Mouse (Mus musculus): ENCODE measurements around the gene Pinlyp.
"Not testable (repeated sequence)": the region's sequence is repeated elsewhere in the genome, so short reads cannot be mapped to it uniquely, and the experiment has no call there.

Gene Pinlyp

DNA sequence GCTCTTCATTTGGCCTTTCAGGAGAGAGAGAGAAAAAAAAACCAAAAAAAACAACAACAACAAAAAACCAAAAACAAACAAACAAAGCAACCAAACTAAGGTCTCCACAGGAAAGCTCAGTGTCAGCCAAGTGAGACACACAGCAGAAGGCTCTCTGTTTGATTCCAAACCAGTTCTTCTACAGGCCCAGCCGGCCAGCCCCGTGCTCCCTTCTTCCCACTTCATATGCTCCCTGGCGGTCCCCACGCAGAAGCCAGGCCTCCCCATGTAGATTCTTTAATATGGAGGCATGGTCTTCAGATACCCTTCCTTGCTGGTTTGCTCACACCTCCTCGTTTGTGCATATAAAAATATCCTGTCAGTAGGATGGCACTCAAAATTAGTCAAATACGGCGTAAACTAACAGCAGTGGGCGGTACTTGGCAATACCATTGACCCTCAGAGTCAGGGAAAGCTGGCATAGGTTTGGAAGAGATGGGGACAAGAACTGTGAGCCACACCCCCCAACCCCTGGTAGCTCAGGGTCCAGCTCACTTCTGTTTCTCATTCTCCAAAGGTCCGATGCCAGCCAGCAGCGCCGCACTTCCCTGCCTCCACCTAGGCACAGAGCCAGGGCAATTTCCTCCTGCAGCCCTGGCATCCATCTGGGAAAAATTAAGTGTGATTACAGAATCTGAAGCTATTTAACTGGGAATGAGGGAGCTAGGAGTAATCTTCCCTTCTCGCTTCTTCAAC, 20.1 kb downstream of the Pinlyp start:
- DNase-seq (ENCODE audit: low spot score in 2 of 2): no peak

DNA sequence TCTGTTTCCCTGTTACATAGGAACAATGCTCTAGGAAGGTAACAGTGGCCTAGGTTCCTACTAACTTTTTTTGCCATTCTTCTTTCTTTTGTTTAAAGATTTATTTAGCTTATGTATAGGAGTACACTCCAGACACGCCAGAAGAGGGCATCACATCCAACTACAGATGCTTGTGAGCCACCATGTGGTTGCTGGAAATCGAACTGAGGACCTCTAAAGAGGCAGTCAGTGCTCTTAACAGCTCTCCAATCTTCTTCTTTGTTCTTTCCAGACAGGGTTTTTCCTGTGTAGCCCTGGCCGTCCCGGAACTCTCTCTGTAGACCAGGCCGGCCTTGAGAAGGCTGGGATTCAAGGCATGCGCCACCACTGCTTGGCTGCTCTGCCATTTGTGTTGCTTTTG, 20.9 kb downstream of the Pinlyp start:
- DNase-seq (ENCODE audit: low spot score in 2 of 2): no peak

DNA sequence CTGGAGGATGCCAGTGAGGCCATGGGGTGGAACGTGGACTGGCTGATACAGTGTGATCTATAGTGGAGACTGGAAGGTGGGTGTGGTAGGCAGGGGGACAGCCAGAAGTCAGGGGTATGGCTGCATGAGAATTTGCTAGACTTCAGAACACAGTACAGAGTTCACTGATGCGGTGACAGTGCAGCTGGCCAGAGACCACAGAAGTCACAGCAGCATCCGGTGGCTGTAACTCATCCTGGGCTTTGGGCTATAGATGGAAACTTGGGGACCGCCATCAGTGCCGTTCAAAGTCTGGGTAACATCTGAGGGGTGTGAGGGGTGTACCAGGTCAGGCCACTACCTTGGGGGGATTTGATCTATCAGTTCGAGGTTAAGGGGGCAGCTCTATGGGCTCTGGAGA, 22.2 kb downstream of the Pinlyp start:
- no peak for DNase-seq (ENCODE audit: low spot score in 2 of 2)

DNA sequence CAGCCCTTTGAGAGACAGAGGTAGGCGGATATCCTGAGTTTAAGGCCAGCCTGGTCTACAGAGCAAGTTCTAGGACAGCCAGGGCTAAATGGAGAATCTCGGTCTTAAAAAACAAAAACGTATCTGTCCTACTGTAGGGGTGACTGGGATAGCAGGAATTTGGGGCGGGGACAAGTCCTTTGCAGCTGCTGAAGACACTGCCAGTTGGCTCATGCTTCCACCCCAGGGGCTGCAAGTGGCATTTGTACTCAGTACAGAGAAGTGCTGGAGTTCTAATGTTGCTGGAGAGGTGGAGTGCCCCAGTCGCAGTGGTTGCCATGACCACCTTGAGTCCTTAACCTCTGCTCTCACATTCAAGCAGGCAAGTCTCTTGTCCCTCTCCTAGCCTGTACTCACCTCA, 23.1 kb downstream of the Pinlyp start:
- DNase-seq (ENCODE audit: low spot score in 2 of 2): no peak

DNA sequence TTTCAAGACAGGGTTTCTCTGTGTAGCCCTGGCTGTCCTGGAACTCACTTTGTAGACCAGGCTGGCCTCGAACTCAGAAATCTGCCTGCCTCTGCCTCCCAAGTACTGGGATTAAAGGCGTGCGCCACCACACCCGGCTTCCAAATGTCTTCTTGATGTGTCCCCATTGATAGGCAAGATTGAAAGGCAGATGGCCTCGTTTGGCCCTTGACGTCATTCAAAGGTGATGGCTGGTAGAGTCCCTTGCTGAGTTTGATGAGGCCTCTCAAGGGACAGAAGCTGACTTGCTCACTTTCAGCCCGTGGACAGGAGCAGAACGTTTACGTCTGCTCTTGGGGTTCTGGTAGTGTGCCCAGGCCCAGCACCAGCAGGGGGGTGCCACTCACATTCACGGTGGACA, 25.9 kb downstream of the Pinlyp start:
- DNase-seq (ENCODE audit: low spot score in 2 of 2): not testable (repeated sequence)

DNA sequence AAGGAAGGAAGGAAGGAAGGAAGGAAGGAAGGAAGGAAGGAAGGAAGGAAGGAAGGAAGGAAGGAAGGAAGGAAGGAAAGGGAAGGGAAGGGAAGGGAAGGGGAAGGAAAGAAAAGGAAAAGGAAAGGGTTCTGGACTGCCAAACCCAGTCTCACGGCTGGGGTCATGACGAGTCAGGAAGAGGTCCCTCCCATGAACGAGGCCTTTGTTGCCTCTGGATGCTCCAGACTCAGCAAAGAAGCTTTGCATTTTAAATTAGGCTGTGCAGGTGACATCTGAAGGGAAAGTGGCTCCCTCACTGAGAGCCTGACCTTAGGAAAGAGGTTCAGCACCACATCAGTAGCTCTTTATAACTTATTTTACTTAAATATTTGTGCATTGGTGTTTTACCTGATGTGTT, 26.8 kb downstream of the Pinlyp start:
- no peak for DNase-seq (ENCODE audit: low spot score in 2 of 2)

DNA sequence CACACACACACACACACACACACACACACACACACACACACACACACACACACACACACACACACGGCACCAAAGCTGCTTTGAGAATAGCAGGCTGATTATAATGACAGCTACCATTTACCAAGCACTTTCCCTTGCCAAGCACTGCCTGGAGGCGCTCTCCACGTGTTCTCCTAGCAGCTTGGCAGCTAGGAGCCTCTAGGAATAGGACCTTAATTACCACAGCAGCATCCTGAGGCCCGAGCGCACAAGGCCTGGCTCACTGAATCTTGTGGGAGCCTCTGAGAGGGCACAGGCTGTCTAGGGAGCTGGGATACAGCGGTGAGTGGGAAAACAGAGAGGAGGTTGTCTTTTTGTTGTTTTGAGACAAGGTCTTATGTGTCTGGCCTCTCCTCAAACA, 28.3 kb downstream of the Pinlyp start:
- DNase-seq (ENCODE audit: low spot score in 2 of 2): peak in 1 of 2 experiments; percentile 38

DNA sequence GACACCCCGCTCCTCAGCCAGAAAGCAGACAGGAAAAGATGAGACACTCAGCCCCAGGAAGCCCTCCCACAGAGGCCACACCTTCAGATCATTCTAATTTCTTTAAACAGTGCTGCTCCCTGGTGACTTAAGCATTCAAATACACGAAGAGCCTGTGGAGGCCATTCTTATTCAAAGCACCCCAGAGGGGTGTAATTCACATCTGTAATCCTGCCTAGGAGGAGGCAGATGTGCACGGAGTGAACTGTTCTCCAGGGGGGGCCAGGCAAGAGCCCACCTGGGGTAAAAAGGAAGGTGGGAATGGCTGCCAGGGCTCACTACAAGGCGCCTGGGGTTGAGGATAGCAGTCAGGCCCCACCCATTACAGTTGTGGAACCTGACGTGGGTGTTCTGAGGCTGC, 28.8 kb downstream of the Pinlyp start:
- no peak for DNase-seq (ENCODE audit: low spot score in 2 of 2)

DNA sequence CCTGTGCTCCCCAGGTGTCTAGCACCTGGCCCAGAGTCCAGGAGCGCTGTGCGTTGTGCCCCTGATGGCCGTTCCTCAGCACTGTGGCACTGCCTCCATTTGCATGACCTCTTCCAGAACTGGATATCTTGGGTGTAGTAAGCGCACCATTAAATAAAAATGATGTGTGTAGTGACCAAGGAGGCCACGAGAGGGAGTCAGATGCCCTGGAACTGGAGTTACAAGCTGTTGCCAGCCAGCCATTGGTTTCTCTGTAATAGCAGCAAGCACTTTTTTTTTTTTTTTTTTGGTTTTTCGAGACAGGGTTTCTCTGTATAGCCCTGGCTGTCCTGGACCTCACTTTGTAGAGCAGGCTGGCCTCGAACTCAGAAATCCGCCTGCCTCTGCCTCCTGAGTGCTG, 29.6 kb downstream of the Pinlyp start:
- not testable (repeated sequence) for DNase-seq (ENCODE audit: low spot score in 2 of 2)

DNA sequence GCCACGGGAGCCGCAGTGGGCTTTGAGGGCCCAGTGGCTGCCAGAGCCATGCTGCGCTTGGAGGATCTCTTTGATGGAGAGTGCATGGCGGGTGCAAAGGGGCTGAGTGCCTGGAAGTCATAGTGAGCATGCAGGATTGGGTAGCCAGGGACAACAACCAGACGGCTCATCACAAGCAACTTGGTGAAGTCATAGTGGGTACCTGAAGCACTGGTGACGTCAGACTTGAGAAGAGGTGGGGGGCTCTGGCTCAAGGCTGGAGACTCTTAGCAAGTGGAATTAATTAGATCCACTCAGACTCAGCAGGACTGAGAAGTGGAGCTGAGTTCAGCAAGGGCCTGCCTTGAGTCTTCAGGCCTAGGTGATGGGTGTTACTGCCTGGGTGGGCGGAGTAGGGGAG, 33.6 kb downstream of the Pinlyp start, which contains the start of gene AC161166.1:
Gene AC161166.1, minus strand, starts transcription at position 101 of the 400 bp plus-strand sequence.
- DNase-seq (ENCODE audit: low spot score in 2 of 2): no peak

DNA sequence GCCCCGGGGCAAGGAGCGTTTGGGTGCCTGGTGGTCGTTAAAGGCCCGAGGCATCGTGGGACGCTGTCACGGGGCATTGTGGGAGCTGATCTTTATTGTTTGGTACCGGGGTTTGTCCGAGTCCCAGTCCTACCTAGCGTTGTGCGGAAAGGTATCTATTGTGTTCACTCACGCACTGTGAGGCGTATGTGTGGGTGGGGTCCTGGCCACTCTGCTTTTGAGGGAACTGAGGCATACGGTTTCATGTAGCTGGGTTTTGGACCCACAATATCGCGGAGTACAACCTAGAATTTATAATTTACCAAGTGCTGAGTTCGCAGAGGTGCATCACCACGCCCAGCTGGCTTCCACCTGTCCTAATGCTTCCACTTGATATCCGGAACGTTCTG, 38.2 kb downstream of the Pinlyp start:
- DNase-seq (ENCODE audit: low spot score in 2 of 2): no peak

DNA sequence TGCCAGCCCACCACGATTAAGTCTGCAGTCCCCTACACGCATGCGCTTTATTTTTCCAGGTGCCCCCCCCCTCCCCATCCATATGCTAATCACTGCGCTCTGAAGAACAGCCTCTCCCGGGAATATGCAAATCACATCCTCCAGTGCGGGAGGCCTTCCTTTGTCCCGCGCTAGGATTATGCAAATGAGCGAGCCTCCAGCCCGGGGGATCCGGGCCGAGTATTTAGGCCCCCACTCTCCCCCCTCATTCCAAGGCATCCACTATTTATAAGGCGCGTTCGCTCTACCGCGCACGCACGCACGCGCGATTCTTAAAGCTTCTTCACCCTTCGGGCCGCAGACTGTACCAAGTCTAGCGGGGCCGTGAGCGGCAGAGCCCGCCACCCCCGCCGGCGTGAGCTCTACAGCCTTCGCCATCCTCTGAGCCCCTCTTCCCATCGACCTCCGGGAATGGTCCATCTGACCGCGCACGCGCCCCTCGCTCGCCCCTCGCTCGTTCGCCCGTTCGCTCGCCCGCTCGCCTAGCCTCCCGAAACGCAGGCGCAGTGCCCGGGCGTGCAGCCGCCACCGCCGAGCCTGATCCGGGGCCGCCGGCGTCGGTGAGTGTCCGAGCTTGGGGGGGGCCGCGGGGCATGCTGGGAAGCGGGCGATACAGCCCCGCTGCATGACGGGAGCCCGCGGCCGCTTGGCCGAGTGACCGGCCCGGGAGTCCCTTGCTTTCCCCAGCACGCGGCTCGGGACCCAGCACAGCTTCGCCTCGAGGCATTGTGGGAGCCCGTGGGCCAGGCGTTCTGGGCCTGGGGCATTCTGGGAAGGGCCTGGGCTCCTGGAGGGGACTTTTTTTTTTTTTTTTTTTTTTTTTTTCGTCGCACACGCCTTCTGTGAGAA, 38.8 kb downstream of the Pinlyp start, which contains the start of gene Zfp428:
Gene Zfp428, plus strand, starts transcription at position 169 of the 888 bp plus-strand sequence.
- DNase-seq (ENCODE audit: low spot score in 2 of 2): peak; percentile 85

DNA sequence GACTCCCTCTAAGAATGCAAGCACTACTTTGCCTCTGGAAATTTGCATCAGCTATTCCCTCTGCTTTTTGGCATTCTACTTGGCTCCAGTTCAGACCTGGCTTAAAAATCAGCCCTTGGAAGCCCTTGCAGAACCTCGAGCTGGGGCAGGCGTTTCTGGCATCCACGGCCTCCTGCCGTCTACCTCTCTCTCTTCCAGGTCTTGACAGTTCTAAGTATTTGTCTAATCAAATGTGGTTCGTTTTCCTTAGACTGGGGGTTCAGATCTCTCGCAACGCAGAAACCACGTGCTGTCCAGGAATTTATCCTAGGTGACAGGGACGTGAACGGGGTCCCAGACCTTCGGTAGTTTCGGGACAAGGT, 39.5 kb downstream of the Pinlyp start:
- DNase-seq (ENCODE audit: low spot score in 2 of 2): peak; percentile 51 to 64

DNA sequence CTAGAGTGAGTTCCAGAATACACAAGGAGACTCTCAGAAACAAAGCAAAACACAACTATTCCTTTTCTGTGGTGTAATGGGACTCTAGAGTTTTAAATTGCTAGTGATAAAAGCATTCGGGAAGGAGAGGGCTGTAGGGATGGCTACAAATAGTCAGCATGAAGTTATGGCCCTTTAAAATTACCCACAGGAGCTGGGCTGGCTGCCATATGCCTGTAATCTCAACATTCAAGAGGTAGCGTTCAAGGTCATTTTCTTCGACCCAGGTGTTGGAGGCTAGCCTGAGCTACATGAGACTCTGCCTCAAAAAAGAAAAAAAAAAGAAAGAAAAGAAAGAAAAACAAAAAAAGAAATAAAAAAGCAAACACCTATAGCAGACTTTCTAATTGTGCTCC, 39.9 kb downstream of the Pinlyp start:
- DNase-seq (ENCODE audit: low spot score in 2 of 2): peak; percentile 19 to 35

DNA sequence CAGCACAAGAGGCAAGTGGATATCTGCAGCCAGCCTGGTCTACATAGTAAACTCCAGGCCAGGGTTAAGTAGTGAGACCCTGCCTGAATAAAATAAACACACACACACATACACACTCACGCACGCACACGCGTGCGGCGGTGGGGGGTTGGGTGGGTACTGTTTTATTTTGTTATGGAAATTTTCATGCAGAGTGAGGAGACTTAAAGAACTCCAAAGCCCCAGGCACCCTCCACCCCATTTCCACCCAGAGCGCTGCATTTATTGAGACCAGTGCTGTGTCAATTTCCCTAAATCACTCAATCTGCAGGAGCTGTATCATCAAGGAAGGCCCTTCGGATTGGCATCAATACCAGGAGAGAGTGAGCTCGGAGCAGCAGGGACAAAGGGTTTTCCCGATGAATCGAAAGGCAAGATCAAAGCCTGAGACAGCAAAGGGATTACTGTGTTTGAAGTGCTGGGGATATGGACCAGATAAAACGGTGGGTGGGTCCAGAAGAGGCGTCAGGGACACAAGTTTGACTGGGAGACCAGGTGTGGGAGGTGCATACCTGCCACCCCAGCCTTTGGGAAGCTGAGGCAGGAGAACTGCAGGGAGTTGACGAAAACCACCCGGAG, 40.4 kb downstream of the Pinlyp start:
- no peak for DNase-seq (ENCODE audit: low spot score in 2 of 2)

DNA sequence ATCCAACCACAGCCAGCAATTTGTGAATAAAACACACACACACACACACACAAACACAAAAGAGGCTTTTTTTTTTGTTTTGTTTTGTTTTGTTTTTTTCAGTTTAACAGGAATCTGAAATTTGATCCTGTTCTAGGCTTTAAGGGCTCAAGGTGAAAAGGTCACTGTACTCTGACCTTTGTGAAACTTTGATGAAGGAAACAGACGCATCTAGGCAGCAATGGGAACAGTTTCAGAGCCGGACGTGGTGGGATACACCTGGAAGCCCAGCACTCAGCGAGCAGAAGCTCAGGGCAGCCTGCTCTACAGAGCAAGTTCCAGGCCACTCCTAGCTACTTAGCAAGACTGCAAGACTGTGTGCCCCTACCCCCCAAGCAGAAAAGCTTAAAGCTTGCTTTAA, 41.0 kb downstream of the Pinlyp start:
- no peak for DNase-seq (ENCODE audit: low spot score in 2 of 2)

DNA sequence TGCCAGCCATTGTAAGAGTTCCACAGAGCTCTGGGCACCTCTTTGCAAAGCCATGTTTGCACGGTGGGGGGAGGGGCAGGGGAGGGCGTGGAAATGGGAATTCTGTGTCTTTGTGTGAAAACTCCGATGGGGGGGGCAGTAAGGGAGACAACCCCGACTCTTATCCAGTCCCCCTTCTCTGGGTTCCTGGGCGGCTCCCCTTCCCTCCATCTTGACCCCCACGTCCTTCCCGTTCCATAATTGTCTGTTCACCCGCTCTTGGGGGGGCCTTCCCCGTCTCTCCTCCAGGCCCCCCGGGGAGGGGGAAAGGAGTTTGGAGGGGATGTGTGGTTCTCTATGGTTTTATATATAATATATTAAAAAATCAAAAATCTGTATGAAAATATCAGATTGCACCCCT, 41.9 kb downstream of the Pinlyp start:
- no peak for DNase-seq (ENCODE audit: low spot score in 2 of 2)

DNA sequence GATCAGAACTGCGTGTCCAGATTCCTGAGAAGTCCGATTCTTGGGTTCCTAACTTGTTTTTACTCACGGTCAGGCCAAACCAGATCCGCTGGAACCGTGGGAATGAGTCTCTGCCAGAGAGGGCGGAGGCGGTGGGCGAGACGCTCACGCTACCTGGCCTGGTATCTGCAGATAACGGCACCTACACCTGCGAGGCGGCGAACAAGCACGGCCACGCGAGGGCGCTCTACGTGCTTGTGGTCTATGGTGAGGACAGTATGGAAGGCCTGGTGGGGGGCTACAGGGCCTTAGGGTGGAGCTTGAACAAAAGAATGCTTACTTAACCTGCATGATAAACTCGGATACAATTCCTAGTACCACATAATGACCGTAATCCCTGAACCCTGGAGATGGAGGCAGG, 44.4 kb downstream of the Pinlyp start:
- DNase-seq (ENCODE audit: low spot score in 2 of 2): no peak

DNA sequence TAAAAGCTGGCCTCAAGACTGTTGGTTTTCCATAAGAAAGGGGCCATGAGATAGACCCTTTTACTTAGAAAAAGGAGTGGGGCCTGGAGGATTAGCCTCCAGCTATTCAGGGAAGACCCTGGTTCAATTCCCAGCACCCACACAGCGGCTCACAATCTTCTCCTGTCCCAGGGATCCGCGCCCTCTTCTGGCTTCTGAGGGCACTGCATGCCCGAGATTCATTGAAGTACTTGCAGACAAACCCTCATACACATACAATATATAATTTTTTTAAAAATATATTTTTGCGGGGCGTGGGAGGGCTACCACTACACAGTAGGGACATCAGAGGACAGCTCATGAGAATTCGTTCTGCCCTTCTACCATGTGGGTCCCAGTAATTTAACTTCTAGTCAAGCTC, 45.0 kb downstream of the Pinlyp start:
- no peak for DNase-seq (ENCODE audit: low spot score in 2 of 2)

DNA sequence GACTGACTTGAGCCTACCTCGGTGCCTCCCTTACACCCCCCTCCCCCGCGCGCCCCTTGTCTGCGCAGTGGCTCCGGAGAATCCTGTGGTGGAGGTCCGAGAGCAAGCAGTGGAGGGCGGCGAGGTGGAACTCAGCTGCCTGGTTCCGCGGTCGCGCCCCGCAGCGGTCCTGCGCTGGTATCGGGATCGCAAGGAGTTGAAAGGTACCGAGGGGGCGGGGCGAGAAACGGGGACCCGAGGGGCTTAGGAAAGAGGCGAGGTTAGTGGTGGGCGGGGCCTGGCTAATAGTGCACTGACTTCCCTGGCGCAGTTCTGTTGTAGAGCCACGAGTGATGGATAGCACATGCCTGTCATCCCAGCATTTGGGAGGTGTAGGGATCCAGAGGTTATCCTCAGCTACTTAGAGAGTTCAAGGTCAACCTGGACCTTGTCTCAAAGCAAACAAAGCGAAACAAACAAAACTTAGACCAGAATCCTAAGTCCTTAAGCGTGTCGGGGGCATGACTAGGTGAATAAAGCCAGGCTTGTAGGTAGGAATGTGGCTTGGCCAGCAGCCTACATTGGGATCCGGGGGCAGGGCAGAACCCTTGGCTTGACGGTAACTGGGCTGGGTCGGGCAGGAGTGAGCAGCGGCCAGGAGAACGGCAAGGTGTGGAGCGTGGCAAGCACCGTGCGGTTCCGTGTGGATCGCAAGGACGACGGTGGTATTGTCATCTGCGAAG, 45.9 kb downstream of the Pinlyp start:
- no peak for DNase-seq (ENCODE audit: low spot score in 2 of 2)

Measured in heart, adult 9 months (tissue).